In the genomic region with DNA sequence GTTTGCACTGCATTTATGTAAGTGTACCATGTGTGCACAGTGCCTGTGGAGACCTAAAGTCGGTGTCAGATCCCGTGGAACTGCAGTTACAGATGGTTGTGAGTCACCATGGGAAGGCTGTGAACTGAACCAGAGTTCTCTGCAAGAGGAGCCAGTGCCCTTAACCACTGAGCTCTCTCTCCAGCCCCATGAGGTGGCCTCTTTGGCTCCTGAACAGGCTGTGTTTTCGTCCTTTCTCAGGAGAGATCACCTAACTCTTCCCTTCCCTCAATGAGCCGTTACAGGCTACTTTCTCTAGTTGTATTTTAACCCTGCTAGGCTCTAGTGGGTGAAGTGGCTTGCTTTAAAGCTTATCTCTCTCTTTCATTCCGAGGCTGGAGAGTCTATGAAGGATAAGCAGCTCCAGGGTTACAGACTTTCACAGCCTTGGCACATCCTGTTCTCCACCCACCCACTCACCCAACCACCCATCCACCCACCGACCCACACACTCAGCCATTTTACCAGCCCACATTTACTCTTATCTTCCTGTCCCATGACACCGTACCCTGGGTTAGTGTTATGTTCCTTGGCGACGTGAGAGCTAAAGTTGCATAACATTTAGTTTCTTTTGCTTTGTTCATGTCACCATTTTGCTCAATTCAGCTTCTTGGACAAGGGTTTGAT, we compare ENCODE assay signal across 12 mouse cellular contexts. TPM values are rescaled to one million over a fixed set of nuclear protein-coding genes. Genes with fewer than 3 reads are reported as not detected.
DNase-seq lines count a peak whose midpoint lies in the region; ATAC-seq and TF ChIP-seq lines count a peak whose summit lies in the region.
"Had no signal": no experiment of that assay in that cellular context is flagged by ENCODE, and none has a peak within 500 bp of the region (broad histone marks: within the 10 kb centered on the region; RNA-seq: fewer than 3 reads in every experiment).

No protein-coding gene starts in this region.

- DNase-seq in spleen, adult 2 months (ENCODE audit: low read depth in 1 of 2, low spot score in 2 of 2) = peak in 1 of 2 experiments; percentile 36
- DNase-seq in spleen, adult 18-20 months = no peak
- DNase-seq in urinary bladder, postnatal 25 days (ENCODE audit: low spot score) = no peak
- DNase-seq in right cerebral cortex, postnatal 36 days (ENCODE audit: low spot score in 2 of 2) = no peak
- DNase-seq in ovary, postnatal 36 days (ENCODE audit: low spot score) = no peak
- DNase-seq: midbrain, embryonic 14.5 days had no signal

- TF ChIP-seq CTCF in spleen, adult 2 months (IDR thresholded peaks at IDR 0.05; ENCODE audit: extremely low read depth, insufficient read depth, insufficient read length, insufficient replicate concordance) = no peak

- peak; percentile 72 for ATAC-seq in inflammation-experienced regulatory T-cells, adult 6 months
- ATAC-seq in megakaryocyte-erythroid progenitor cell, adult 5-6 weeks (replicated peaks; ENCODE audit: low FRiP score, low TSS enrichment, poor library complexity, severe bottlenecking) = peak; percentile 90
- ATAC-seq in megakaryocyte, adult 5-6 weeks (ENCODE audit: poor library complexity, severe bottlenecking) = no peak

- WGBS in spleen, adult 2 months = 64% methylated on average over 9 of the region's 9 CpGs

- no peaks in the 10 kb centered on the region for H3K36me3 ChIP-seq in spleen, adult 2 months (ENCODE audit: control insufficient read depth, insufficient read depth, low read length)
- H3K36me3 ChIP-seq: neural tube, embryonic 15.5 days had no signal

- no peak for TF ChIP-seq POLR2A in spleen, adult 2 months (IDR thresholded peaks at IDR 0.05; ENCODE audit: low read depth, low read length)

- H3K27ac ChIP-seq in spleen, adult 2 months (ENCODE audit: insufficient read depth, low read length) = peak overlapping the region; percentile 68
- H3K27ac ChIP-seq: hindbrain, embryonic 14.5 days; neural tube, embryonic 15.5 days had no signal

- H3K4me3 ChIP-seq in spleen, adult 2 months (ENCODE audit: extremely low read depth, insufficient read depth, insufficient read length) = no peak overlapping the region
- H3K4me3 ChIP-seq: heart, embryonic 12.5 days; neural tube, embryonic 15.5 days had no signal

- H3K4me1 ChIP-seq in spleen, adult 2 months (ENCODE audit: control insufficient read depth, insufficient read depth, insufficient read length) = peaks cover 8% of the 10 kb centered on the region

- H3K27me3 ChIP-seq in spleen, adult 2 months (ENCODE audit: control insufficient read depth, insufficient read depth, low read length) = no peaks in the 10 kb centered on the region
- H3K27me3 ChIP-seq: heart, embryonic 12.5 days; neural tube, embryonic 15.5 days had no signal

RNA-seq across cellular contexts. Expression of a gene that starts 15.7 kb away (rescaled TPM):
- polyA plus RNA-seq in spleen, adult 2 months (2012; rRNA removed) = 12.3 and 14.3 TPM in 2 replicates
- polyA plus RNA-seq in inflammation-experienced regulatory T-cells, adult 6 months (2017; shearing (Covaris generic)) = 10 to 100 TPM; 81.6 to 95.6 (median 91.5) TPM
- 184 and 210 TPM in 2 replicates for total RNA-seq in megakaryocyte-erythroid progenitor cell, adult 5-6 weeks (2014; fragmentation: Nextera tagmentation)
- total RNA-seq in megakaryocyte-erythroid progenitor cell, adult 5-6 weeks (2017) = 214 and 233 TPM in 2 replicates
- 188 and 196 TPM in 2 replicates for total RNA-seq in megakaryocyte, adult 5-6 weeks (2015)
- total RNA-seq in megakaryocyte, adult 5-6 weeks (2017) = 244 and 254 TPM in 2 replicates

RNA-seq across cellular contexts. Expression of a gene that starts 31.1 kb away (rescaled TPM):
- polyA plus RNA-seq in spleen, adult 2 months (2012; rRNA removed) = 1.5 and 1.7 TPM in 2 replicates
- polyA plus RNA-seq in inflammation-experienced regulatory T-cells, adult 6 months (2017; shearing (Covaris generic)) = 10 to 100 TPM; 15.5 to 35.0 (median 23.7) TPM
- 9.4 and 10.1 TPM in 2 replicates for total RNA-seq in megakaryocyte-erythroid progenitor cell, adult 5-6 weeks (2014; fragmentation: Nextera tagmentation)
- 1.2 and 2.2 TPM in 2 replicates for total RNA-seq in megakaryocyte-erythroid progenitor cell, adult 5-6 weeks (2017)
- total RNA-seq in megakaryocyte, adult 5-6 weeks (2015) = 2.4 and 4.2 TPM in 2 replicates
- 4.0 and 4.8 TPM in 2 replicates for total RNA-seq in megakaryocyte, adult 5-6 weeks (2017)

RNA-seq across cellular contexts. Expression of a gene that starts 35.9 kb away (rescaled TPM):
- 0.46 and 0.48 TPM in 2 replicates for polyA plus RNA-seq in spleen, adult 2 months (2012; rRNA removed)
- polyA plus RNA-seq in inflammation-experienced regulatory T-cells, adult 6 months (2017; shearing (Covaris generic)) = 10 to 100 TPM in 1 of 3 experiments, 1 to 10 TPM in 2; 9.1 to 56.4 (median 9.4) TPM
- 25.1 and 35.8 TPM in 2 replicates for total RNA-seq in megakaryocyte-erythroid progenitor cell, adult 5-6 weeks (2014; fragmentation: Nextera tagmentation)
- total RNA-seq in megakaryocyte-erythroid progenitor cell, adult 5-6 weeks (2017) = 73.5 and 83.5 TPM in 2 replicates
- 73.8 and 79.1 TPM in 2 replicates for total RNA-seq in megakaryocyte, adult 5-6 weeks (2015)
- total RNA-seq in megakaryocyte, adult 5-6 weeks (2017) = 108 and 113 TPM in 2 replicates
